Mouse (Mus musculus): ENCODE data around the gene Olfr902.

- TF ChIP-seq CTCF (IDR thresholded peaks at IDR 0.05; ENCODE audit: low read depth, low read length) (no peak), POLR2A (IDR thresholded peaks at IDR 0.05; ENCODE audit: borderline replicate concordance, low read depth, low read length) (no peak)
Measured at GRCm38 (mm10) chr9:38423801-38424200, 23.7 kb upstream of the Olfr902 start.

Measured in bone marrow macrophage, adult 2 months (primary cell).